Mouse (Mus musculus) heart, adult 2 months (tissue): Measurements from ENCODE around the gene Ttyh2. TPM values are rescaled to one million over a fixed set of nuclear protein-coding genes. Genes with fewer than 3 reads are reported as not detected.

Source experiments
- DNase-seq, 2 experiments: peaks; one replicate each; pipeline ENCODE4 v3.0.0; 2021
- H3K27ac ChIP-seq: fragments of 200-600 bp; 2 replicates; pipeline ENCODE4 v1.8.1; 2022
- H3K27me3 ChIP-seq: fragments of 200-500 bp; 2 replicates; pipeline ENCODE4 v1.6.1; 2012; ENCODE audit warnings: mild to moderate bottlenecking, low read length, inconsistent platforms, mixed read lengths; ENCODE audit not compliant: control insufficient read depth, insufficient read depth
- H3K36me3 ChIP-seq: fragments of 200-500 bp; 2 replicates; pipeline ENCODE4 v1.6.1; 2012; ENCODE audit warnings: low read length, inconsistent platforms; ENCODE audit not compliant: control insufficient read depth, insufficient read depth
- H3K4me1 ChIP-seq: fragments of 200-500 bp; 2 replicates; pipeline ENCODE4 v1.6.1; 2011; ENCODE audit warnings: low read length; ENCODE audit not compliant: control insufficient read depth, insufficient read depth
- H3K4me3 ChIP-seq: fragments of 200-600 bp; 2 replicates; pipeline ENCODE4 v1.8.1; 2022
- H3K79me2 ChIP-seq: fragments of 200-500 bp; replicated peaks from 2 replicates; pipeline ENCODE4 v1.6.1; 2012; ENCODE audit warnings: mild to moderate bottlenecking, inconsistent platforms, low read length, moderate library complexity, mixed read lengths; ENCODE audit not compliant: control insufficient read depth, insufficient read depth
- H3K9ac ChIP-seq: fragments of 200-500 bp; 2 replicates; pipeline ENCODE4 v1.6.1; 2012; ENCODE audit warnings: low read depth, mild to moderate bottlenecking, control low read depth, inconsistent platforms, low read length, mixed read lengths
- CTCF ChIP-seq: fragments of 200-600 bp; IDR thresholded peaks from 2 replicates; pipeline ENCODE4 v1.8.1; 2022; ENCODE audit warnings: antibody characterized with exemption, mild to moderate bottlenecking, moderate library complexity
- EP300 ChIP-seq: fragments of 200-500 bp; IDR thresholded peaks from 2 replicates; pipeline ENCODE4 v1.6.1; 2011; ENCODE audit warnings: low read depth, low read length, control low read depth; ENCODE audit not compliant: insufficient read depth
- POLR2A ChIP-seq: fragments of 200-500 bp; IDR thresholded peaks from 2 replicates; pipeline ENCODE4 v1.6.1; 2011; ENCODE audit warnings: mild to moderate bottlenecking, low read depth, low read length, control low read depth; ENCODE audit not compliant: insufficient read depth
- WGBS: fragments of 180-500 bp; shearing (Covaris S2); methylation state at CpG from one replicate; pipeline ENCODE4 v1.1.7; 2018; 5-methylcytosine and 5-hydroxymethylcytosine counted together
- intact Hi-C: fragments of 180-260 bp; cut with DNase I; formaldehyde crosslinking; loops from one replicate; pipeline ENCODE4 v1.15.1; 2025
- polyA plus RNA-seq: library from polyadenylated mRNA; depleted of rRNA; stranded (reverse); fragments of >200 nt; gene quantifications from 2 replicates; pipeline ENCODE4 v1.2.3, GENCODE M21; 2012
- total RNA-seq, 2 experiments: library from RNA; stranded (reverse); gene quantifications; 2 replicates each; pipeline ENCODE4 v1.2.3; 2021

Ttyh2 gene
- total and polyA plus RNA-seq, 3 experiments: 4.3 to 6.3 (median 4.9) TPM

- TF ChIP-seq CTCF: no peak
- no peak for TF ChIP-seq POLR2A
- no peak for TF ChIP-seq EP300
- no peak for DNase-seq
- no peak overlapping the region for H3K4me3 ChIP-seq
- H3K9ac ChIP-seq: no peak overlapping the region
- no peaks in the 10 kb centered on the region for H3K79me2 ChIP-seq
- whole genome bisulfite sequencing: 93% methylated on average over 3 of the region's 3 CpGs
- H3K27ac ChIP-seq: no peak overlapping the region
- H3K36me3 ChIP-seq: no peaks in the 10 kb centered on the region
- peaks cover 1% of the 10 kb centered on the region for H3K4me1 ChIP-seq
- H3K27me3 ChIP-seq: no peaks in the 10 kb centered on the region
- intact Hi-C loops: no loop called here
Measured at GRCm38 (mm10) chr11:114711393-114711792, 36.2 kb downstream of the Ttyh2 start.

DNA sequence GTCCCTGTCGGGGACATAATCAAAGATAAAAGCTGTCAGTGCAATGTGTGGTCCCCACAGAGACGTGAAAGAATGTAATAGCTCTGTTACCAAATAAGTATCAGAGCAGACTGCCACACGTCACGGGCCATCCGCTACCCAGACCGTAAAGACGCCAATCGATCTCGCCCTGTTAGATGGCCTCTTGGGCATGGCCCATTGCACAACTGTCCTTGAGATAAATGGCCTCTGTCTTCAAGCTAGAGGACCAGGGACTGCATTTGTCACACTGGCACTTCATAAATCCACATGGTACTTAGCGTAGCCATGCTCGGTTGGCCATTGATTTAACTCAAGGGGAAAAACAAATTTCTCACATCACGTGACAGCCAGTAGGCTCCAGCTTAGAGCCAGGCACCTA, 36.6 kb downstream of the Ttyh2 start:
- no peak for DNase-seq
- no peak overlapping the region for H3K9ac ChIP-seq
- H3K27me3 ChIP-seq: no peaks in the 10 kb centered on the region
- TF ChIP-seq POLR2A: no peak
- TF ChIP-seq EP300: no peak
- TF ChIP-seq CTCF: no peak
- WGBS: 89% methylated on average over 12 of the region's 12 CpGs
- H3K4me3 ChIP-seq: no peak overlapping the region
- no peaks in the 10 kb centered on the region for H3K36me3 ChIP-seq
- no peak overlapping the region for H3K27ac ChIP-seq
- intact Hi-C loops: no loop called here
- H3K4me1 ChIP-seq: peaks cover 1% of the 10 kb centered on the region
- no peaks in the 10 kb centered on the region for H3K79me2 ChIP-seq

DNA sequence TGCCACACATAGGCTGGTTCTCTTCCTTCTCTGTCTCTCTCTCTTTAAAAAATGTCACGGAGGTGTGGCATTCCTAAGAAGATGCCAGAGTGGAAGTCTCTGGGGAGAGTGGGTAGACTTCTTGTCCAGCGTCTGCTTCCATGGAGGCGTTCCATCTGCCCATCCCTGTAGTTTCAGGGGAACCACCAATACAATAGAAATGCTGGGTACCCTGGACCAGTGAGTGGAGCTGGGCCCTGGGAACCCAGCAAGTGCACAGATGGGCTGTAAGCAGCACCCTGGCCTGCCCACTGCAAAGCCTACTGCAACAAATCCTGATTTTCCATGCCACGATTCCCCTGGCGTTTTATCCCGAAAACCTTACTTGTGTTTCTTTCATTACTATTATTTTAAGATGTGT, 39.3 kb downstream of the Ttyh2 start:
- no peak for DNase-seq
- WGBS: 70% methylated on average over 6 of the region's 6 CpGs
- no peaks in the 10 kb centered on the region for H3K79me2 ChIP-seq
- intact Hi-C loops: no loop called here
- H3K27ac ChIP-seq: no peak overlapping the region
- no peak overlapping the region for H3K4me3 ChIP-seq
- no peaks in the 10 kb centered on the region for H3K36me3 ChIP-seq
- H3K9ac ChIP-seq: no peak overlapping the region
- H3K27me3 ChIP-seq: no peaks in the 10 kb centered on the region
- TF ChIP-seq EP300: no peak
- H3K4me1 ChIP-seq: peaks cover 1% of the 10 kb centered on the region

DNA sequence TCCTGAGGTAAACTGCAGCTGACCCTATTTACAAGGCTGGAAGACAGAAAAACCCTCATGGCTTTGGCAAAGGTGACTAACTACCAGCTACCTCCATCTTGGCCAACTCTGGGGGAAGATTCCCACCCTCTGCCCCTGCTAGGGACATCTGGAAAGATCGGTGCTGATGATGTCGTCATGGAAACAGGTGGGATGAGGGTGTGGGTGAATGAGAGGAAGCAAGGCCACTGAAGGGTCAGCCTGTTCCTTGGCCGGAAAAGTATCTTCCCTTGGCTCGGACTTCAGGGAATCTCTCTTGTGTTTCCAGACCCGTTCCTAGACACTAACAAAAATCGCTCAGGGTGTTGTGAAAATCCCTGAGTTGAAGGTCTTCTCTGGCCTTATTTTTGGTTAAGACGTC, 40.3 kb downstream of the Ttyh2 start:
- H3K27ac ChIP-seq: peak overlapping the region; percentile 38; the same call in 1 of the 2 replicates
- intact Hi-C loops: no loop called here
- 26% methylated on average over 7 of the region's 7 CpGs for WGBS

DNA sequence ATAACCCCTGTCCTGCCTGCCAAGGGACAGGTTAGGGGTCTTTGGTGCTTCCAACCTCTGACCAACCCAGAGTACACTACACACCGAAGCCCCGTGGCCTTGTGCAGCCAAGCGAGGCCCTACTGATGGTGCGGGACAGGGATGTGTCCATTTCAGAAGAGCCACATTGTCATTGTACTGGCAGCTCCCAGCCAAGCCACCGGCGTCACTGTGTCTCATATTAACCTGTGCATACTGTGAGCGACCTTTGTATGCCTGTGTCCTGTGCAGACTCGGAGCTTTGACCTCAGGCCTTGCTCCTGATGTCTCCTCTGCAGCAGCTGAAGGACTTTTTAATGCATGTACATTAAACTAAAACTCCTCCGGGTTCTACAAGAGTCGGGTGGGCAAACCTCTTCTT, 45.3 kb downstream of the Ttyh2 start:
- no peak overlapping the region for H3K9ac ChIP-seq
- H3K79me2 ChIP-seq: no peaks in the 10 kb centered on the region
- H3K4me1 ChIP-seq: no peaks in the 10 kb centered on the region
- TF ChIP-seq POLR2A: no peak
- TF ChIP-seq EP300: no peak
- TF ChIP-seq CTCF: no peak
- intact Hi-C loops: no loop called here
- whole genome bisulfite sequencing: 95% methylated on average over 10 of the region's 10 CpGs
- H3K27ac ChIP-seq: no peak overlapping the region
- no peak overlapping the region for H3K4me3 ChIP-seq
- no peak for DNase-seq
- no peaks in the 10 kb centered on the region for H3K36me3 ChIP-seq
- no peaks in the 10 kb centered on the region for H3K27me3 ChIP-seq

More for the DNA sequence above, 40.3 kb downstream of the Ttyh2 start:
- Histone ChIP-seq H3K79me2 (no peaks in the 10 kb centered on the region), H3K4me3 (no peak overlapping the region), H3K27me3 (no peaks in the 10 kb centered on the region), H3K4me1 (peaks cover 1% of the 10 kb centered on the region), H3K36me3 (no peaks in the 10 kb centered on the region), H3K9ac (no peak overlapping the region)
- no peak for TF ChIP-seq POLR2A
- no peak for TF ChIP-seq CTCF
- 0 out of 2 replicates have a peak, but pooled peaks have one; percentile 26 for TF ChIP-seq EP300
- DNase-seq: peak; percentile 29 to 42

DNA sequence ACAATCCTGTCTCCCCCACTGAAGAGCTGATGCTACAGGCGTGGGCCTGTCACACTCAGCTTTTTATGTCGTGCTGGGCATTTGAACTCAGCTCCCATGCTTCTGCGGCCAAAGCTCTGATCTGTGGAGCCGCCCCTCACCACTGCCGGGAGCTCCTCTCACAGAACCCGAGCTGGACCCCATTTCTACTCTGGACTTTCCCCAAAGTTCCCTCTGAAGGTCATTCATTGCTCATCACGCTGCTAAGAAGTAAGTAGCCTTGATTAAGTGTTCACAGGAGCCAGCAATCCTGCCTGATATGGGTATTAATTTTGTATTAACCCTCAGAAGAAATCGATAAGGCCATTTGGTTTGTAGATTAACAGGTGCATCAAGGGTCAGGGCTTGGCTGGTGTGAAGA, 47.2 kb downstream of the Ttyh2 start:
- H3K27ac ChIP-seq: no peak overlapping the region
- intact Hi-C loops: no loop called here
- no peaks in the 10 kb centered on the region for H3K27me3 ChIP-seq
- 74% methylated on average over 8 of the region's 8 CpGs for WGBS
- no peak overlapping the region for H3K9ac ChIP-seq
- H3K4me3 ChIP-seq: no peak overlapping the region
- H3K36me3 ChIP-seq: no peaks in the 10 kb centered on the region
- TF ChIP-seq CTCF (no peak), EP300 (no peak), POLR2A (no peak)
- DNase-seq: no peak
- peaks cover 3% of the 10 kb centered on the region for H3K4me1 ChIP-seq
- H3K79me2 ChIP-seq: no peaks in the 10 kb centered on the region
